ENCODE assay signal across 8 mouse cellular contexts in genomic region chr2:181392600-181393213, GRCm38 (mm10). TPM values are rescaled to one million over a fixed set of nuclear protein-coding genes. Genes with fewer than 3 reads are reported as not detected.
DNase-seq lines count a peak whose midpoint lies in the region; ATAC-seq and TF ChIP-seq lines count a peak whose summit lies in the region.

No protein-coding gene starts in this region.

- no peaks in the 10 kb centered on the region for H3K27me3 ChIP-seq in forebrain, embryonic 14.5 days (replicated peaks; ENCODE audit: control insufficient read depth, insufficient read depth, low read length)
- no peaks in the 10 kb centered on the region for H3K27me3 ChIP-seq in lung, embryonic 14.5 days (ENCODE audit: insufficient read depth, low read length)

- H3K9me3 ChIP-seq in ES-E14 (ENCODE audit: control insufficient read depth, insufficient read depth, low read depth, low read length) = no peaks in the 10 kb centered on the region
- no peaks in the 10 kb centered on the region for H3K9me3 ChIP-seq in forebrain, embryonic 14.5 days (replicated peaks; ENCODE audit: control insufficient read depth, low read length)
- H3K9me3 ChIP-seq in lung, embryonic 14.5 days (ENCODE audit: low read depth, low read length) = no peaks in the 10 kb centered on the region

- H3K4me3 ChIP-seq in ES-E14 (ENCODE audit: insufficient read depth in 1 of 2, low read depth in 1 of 2, low read length in 2 of 2, poor library complexity in 1 of 2, severe bottlenecking in 1 of 2) = no peak overlapping the region
- H3K4me3 ChIP-seq in forebrain, embryonic 14.5 days (ENCODE audit: low read depth, low read length) = no peak overlapping the region
- no peak overlapping the region for H3K4me3 ChIP-seq in layer of hippocampus, adult 2 months
- H3K4me3 ChIP-seq in lung, embryonic 14.5 days (ENCODE audit: low read depth, low read length) = no peak overlapping the region

- H3K4me1 ChIP-seq in ES-E14 (ENCODE audit: control insufficient read depth in 2 of 2, insufficient read depth in 2 of 2, low read length in 2 of 2, poor library complexity in 1 of 2) = no peaks in the 10 kb centered on the region
- H3K4me1 ChIP-seq in forebrain, embryonic 14.5 days (ENCODE audit: control insufficient read depth, insufficient read depth, low read length) = no peaks in the 10 kb centered on the region
- H3K4me1 ChIP-seq in lung, embryonic 14.5 days (ENCODE audit: insufficient read depth) = no peaks in the 10 kb centered on the region

- no peak overlapping the region for H3K27ac ChIP-seq in ES-E14 (ENCODE audit: insufficient read depth, low read depth, low read length, poor library complexity, severe bottlenecking)
- H3K27ac ChIP-seq in forebrain, embryonic 14.5 days (ENCODE audit: low read depth, low read length) = no peak overlapping the region
- no peak overlapping the region for H3K27ac ChIP-seq in layer of hippocampus, adult 2 months
- no peak overlapping the region for H3K27ac ChIP-seq in lung, embryonic 14.5 days (ENCODE audit: low read depth)

- peak; percentile 96 for TF ChIP-seq CTCF in layer of hippocampus, adult 2 months (conservative IDR thresholded peaks at IDR 0.05)
- peak; percentile 93 for TF ChIP-seq CTCF in lung, embryonic 14.5 days (IDR thresholded peaks at IDR 0.05; ENCODE audit: low read depth)

- peak; percentile 76 for DNase-seq in ES-E14 (ENCODE audit: low read depth, low spot score)
- DNase-seq in cerebellum, adult 11 months = peak; percentile 82
- DNase-seq in forebrain, embryonic 14.5 days (ENCODE audit: low spot score) = peak; percentile 92
- peak; percentile 83 to 87 for DNase-seq in layer of hippocampus, adult 2 months (ENCODE audit: low spot score in 2 of 2)
- peak; percentile 96 for DNase-seq in lung, embryonic 14.5 days
- DNase-seq in ovary, postnatal 10 days (ENCODE audit: low spot score) = peak; percentile 61
- peak; percentile 78 for DNase-seq in thymus, postnatal 0 days (ENCODE audit: low spot score)

- no peak overlapping the region for H3K9ac ChIP-seq in ES-E14 (ENCODE audit: insufficient read depth, low read depth, low read length, poor library complexity, severe bottlenecking)
- no peak overlapping the region for H3K9ac ChIP-seq in forebrain, embryonic 14.5 days (ENCODE audit: low read length)
- H3K9ac ChIP-seq in lung, embryonic 14.5 days = no peak overlapping the region

- peak; percentile 71; the same call in 1 of the 2 replicates for ATAC-seq in forebrain, embryonic 14.5 days
- ATAC-seq in hematopoietic stem cell, adult 5-6 weeks (replicated peaks in 1 of 2; ENCODE audit: insufficient read depth in 1 of 2, low FRiP score in 2 of 2, low TSS enrichment in 1 of 2, low read depth in 1 of 2, poor library complexity in 2 of 2, severe bottlenecking in 2 of 2) = peak; percentile 66 to 90
- ATAC-seq in lung, embryonic 14.5 days (ENCODE audit: insufficient read depth) = peak; percentile 75

- H3K4me2 ChIP-seq in forebrain, embryonic 14.5 days (ENCODE audit: low read length) = no peak overlapping the region
- no peak overlapping the region for H3K4me2 ChIP-seq in lung, embryonic 14.5 days

- in situ Hi-C loops in ES-E14 (cut with MboI; ENCODE audit: low sequenced_read_pairs in 2 of 2, unreplicated experiment in 2 of 2) = no loop called here

- H3K36me3 ChIP-seq in ES-E14 (ENCODE audit: control insufficient read depth, insufficient read depth, low read length, poor library complexity, severe bottlenecking) = no peaks in the 10 kb centered on the region; the same call in 1 of the 2 replicates
- peaks cover 8% of the 10 kb centered on the region for H3K36me3 ChIP-seq in forebrain, embryonic 14.5 days (ENCODE audit: control insufficient read depth, insufficient read depth, low read length)
- peaks cover 25% of the 10 kb centered on the region; the same call in 1 of the 2 replicates for H3K36me3 ChIP-seq in lung, embryonic 14.5 days (ENCODE audit: insufficient read depth)

- WGBS in forebrain, embryonic 14.5 days = 41% methylated on average over 4 of the region's 4 CpGs
- WGBS in lung, embryonic 14.5 days = 24% methylated on average over 4 of the region's 4 CpGs

TF ChIP-seq in ES-E14, 5 proteins besides CTCF, POLR2A, EP300 and RAD21:
- TF ChIP-seq HCFC1 (IDR thresholded peaks at IDR 0.05; ENCODE audit: borderline replicate concordance, insufficient read depth, low read length) (no peak), ZC3H11A (IDR thresholded peaks at IDR 0.05; ENCODE audit: borderline replicate concordance, low read depth, low read length) (0 out of 2 replicates have a peak, but pooled peaks have one; percentile 52)

RNA-seq across cellular contexts. Expression of gene Lime1, which starts 12.8 kb away (rescaled TPM):
- total RNA-seq in ES-E14 (2012; rRNA removed) = 30.8 and 48.9 TPM in 2 replicates
- 27.4 and 30.3 TPM in 2 replicates for polyA plus RNA-seq in forebrain, embryonic 14.5 days (2014; fragmentation: Nextera tagmentation; extraction: Ambion mirVana)
- 32.4 and 36.1 TPM in 2 replicates for total RNA-seq in hematopoietic stem cell, adult 5-6 weeks (2017)
- 10 to 100 TPM; 35.2 to 49.5 TPM for total RNA-seq in layer of hippocampus, adult 2 months (2021)
- 19.6 and 26.6 TPM in 2 replicates for polyA plus RNA-seq in lung, embryonic 14.5 days (2014; fragmentation: Nextera tagmentation; extraction: Ambion mirVana)
- polyA plus RNA-seq in thymus, postnatal 0 days (2015; fragmentation: Nextera tagmentation; extraction: Ambion mirVana) = 35.7 and 40.7 TPM in 2 replicates

RNA-seq across cellular contexts. Expression of gene Arfrp1, which starts 27.5 kb away (rescaled TPM):
- 32.8 and 36.3 TPM in 2 replicates for total RNA-seq in ES-E14 (2012; rRNA removed)
- 58.6 and 63.5 TPM in 2 replicates for polyA plus RNA-seq in forebrain, embryonic 14.5 days (2014; fragmentation: Nextera tagmentation; extraction: Ambion mirVana)
- 54.9 and 75.9 TPM in 2 replicates for total RNA-seq in hematopoietic stem cell, adult 5-6 weeks (2017)
- 10 to 100 TPM; 43.2 to 50.1 TPM for total RNA-seq in layer of hippocampus, adult 2 months (2021)
- 54.1 and 54.2 TPM in 2 replicates for polyA plus RNA-seq in lung, embryonic 14.5 days (2014; fragmentation: Nextera tagmentation; extraction: Ambion mirVana)
- 55.8 and 68.0 TPM in 2 replicates for polyA plus RNA-seq in thymus, postnatal 0 days (2015; fragmentation: Nextera tagmentation; extraction: Ambion mirVana)

RNA-seq across cellular contexts. Expression of gene Zgpat, which starts 28.0 kb away (rescaled TPM):
- 43.5 and 61.3 TPM in 2 replicates for total RNA-seq in ES-E14 (2012; rRNA removed)
- polyA plus RNA-seq in forebrain, embryonic 14.5 days (2014; fragmentation: Nextera tagmentation; extraction: Ambion mirVana) = 44.6 and 55.6 TPM in 2 replicates
- 48.8 and 55.8 TPM in 2 replicates for total RNA-seq in hematopoietic stem cell, adult 5-6 weeks (2017)
- total RNA-seq in layer of hippocampus, adult 2 months (2021) = 10 to 100 TPM; 78.3 to 80.7 TPM
- 35.7 and 41.1 TPM in 2 replicates for polyA plus RNA-seq in lung, embryonic 14.5 days (2014; fragmentation: Nextera tagmentation; extraction: Ambion mirVana)
- 36.4 and 37.6 TPM in 2 replicates for polyA plus RNA-seq in thymus, postnatal 0 days (2015; fragmentation: Nextera tagmentation; extraction: Ambion mirVana)
